Mouse (Mus musculus): ENCODE results near the gene Vmn1r127. TPM values are rescaled to one million over a fixed set of nuclear protein-coding genes. Genes with fewer than 3 reads are reported as not detected.
"Not testable (repeated sequence)": the region's sequence is repeated elsewhere in the genome, so short reads cannot be mapped to it uniquely, and the experiment has no call there.

The Vmn1r127 gene
- not detected for total RNA-seq (2021)
- long read RNA-seq, experiment 1 = 0 reads
- long read RNA-seq, experiment 2 = 0 reads

DNA sequence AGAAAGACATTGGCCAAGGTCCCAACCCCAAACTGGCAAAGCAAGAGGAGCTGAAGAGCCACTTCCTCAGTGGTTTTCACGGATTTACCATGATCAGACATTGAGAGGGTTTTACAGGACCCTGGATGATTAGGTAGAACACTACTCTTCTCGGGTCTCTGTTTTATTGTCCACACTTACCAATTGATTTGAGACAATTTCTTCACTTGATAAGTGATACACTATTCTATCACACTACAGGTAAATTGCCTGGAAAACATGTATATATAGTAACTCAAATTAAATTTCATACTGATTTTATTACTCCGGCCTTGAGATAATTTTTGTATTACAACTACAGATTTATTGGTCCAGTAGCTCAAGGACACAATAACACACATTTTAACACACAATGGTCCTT is at the start of gene Vmn1r127:
Gene Vmn1r127, minus strand, starts transcription at position 101 of the 400 bp plus-strand sequence.
- DNase-seq; intact Hi-C loops (cut with DNase I): not testable (repeated sequence)

DNA sequence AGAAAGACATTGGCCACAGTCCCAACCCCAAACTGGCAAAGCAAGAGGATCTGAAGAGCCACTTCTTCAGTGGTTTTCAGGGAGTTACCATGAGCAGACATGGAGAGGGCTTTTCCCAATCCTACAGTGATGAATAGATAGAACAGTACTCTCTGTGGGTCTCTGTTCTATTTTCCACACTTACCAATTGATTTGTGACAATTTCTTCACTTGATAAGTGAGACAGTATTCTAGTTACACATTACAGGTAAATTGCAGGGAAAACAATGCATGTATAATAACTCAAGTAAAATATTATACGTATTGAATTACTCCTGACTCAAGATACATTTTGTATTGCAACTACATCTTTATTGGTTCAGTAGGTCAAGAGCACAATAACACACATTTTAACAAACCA is 41.5 kb upstream of the Vmn1r127 start, which contains the start of gene Vmn1r129:
Gene Vmn1r129, minus strand, starts transcription at position 101 of the 400 bp plus-strand sequence.
- DNase-seq; intact Hi-C loops (cut with DNase I): not testable (repeated sequence)

DNA sequence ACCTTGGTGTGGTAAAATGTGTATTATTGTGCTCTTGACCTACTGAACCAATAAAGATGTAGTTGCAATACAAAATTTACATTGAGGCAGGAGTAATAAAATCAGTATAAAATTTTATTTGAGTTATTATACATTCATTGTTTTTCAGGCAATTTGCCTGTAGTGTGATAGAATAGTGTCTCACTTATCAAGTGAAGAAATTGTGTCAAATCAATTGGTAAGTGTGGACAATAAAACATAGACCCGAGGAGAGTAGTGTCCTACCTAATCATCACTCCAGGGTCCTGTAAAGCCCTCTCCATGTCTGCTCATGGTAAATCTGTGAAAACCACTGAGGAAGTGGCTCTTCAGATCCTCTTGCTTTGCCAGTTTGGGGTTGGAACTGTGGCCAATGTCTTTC is 29.4 kb upstream of the Vmn1r127 start, which contains the start of gene Vmn1r128:
Gene Vmn1r128, plus strand, starts transcription at position 301 of the 400 bp plus-strand sequence.
- intact Hi-C loops (cut with DNase I); DNase-seq: not testable (repeated sequence)

GRCm38 (mm10) chr7:21301367-21301766 is 18.3 kb downstream of the Vmn1r127 start, which contains the start of gene Vmn1r126:
Vmn1r126 (minus strand) TSS chr7:21301467.
- DNase-seq; intact Hi-C loops (cut with DNase I): not testable (repeated sequence)

- intact Hi-C loops (cut with DNase I); DNase-seq: not testable (repeated sequence)
Measured at GRCm38 (mm10) chr7:21271879-21272278, 47.8 kb downstream of the Vmn1r127 start, which contains the start of gene Vmn1r125. Vmn1r125 (plus strand) TSS chr7:21272179.

Other genes starting within 250 kb of the Vmn1r127 start
- not detected for gene Vmn1r121, start 221.3 kb downstream of the Vmn1r127 start, total RNA-seq (2021)
- not detected for gene Vmn1r122, start 185.7 kb downstream of the Vmn1r127 start, total RNA-seq (2021)
- not detected for gene Vmn1r123, start 157.7 kb downstream of the Vmn1r127 start, total RNA-seq (2021)
- gene Gm5157, start 129.4 kb downstream of the Vmn1r127 start, total RNA-seq (2021) = not detected
- gene Vmn1r124, start 59.2 kb downstream of the Vmn1r127 start, total RNA-seq (2021) = not detected
- not detected for gene Vmn1r125, start 47.7 kb downstream of the Vmn1r127 start, total RNA-seq (2021)
- not detected for gene Vmn1r126, start 18.4 kb downstream of the Vmn1r127 start, total RNA-seq (2021)
- gene Vmn1r128, start 29.5 kb upstream of the Vmn1r127 start, total RNA-seq (2021) = not detected
- gene Vmn1r129, start 41.4 kb upstream of the Vmn1r127 start, total RNA-seq (2021) = not detected
- not detected for gene Gm6882, start 112.9 kb upstream of the Vmn1r127 start, total RNA-seq (2021)
- not detected for gene Vmn1r130, start 191.9 kb upstream of the Vmn1r127 start, total RNA-seq (2021)
- gene Vmn1r131, start 226.2 kb upstream of the Vmn1r127 start, total RNA-seq (2021) = not detected